Mouse (Mus musculus): ENCODE measurements around the gene Olfr279. TPM values are rescaled to one million over a fixed set of nuclear protein-coding genes. Genes with fewer than 3 reads are reported as not detected.

Olfr279 gene
- polyA plus RNA-seq (2012; rRNA removed) = 0.04 and 0.19 TPM in 2 replicates

GRCm38 (mm10) chr15:98492102-98492501 is at the start of gene Olfr279:
Olfr279 (plus strand) TSS chr15:98492402.
- Histone ChIP-seq H3K4me1 (ENCODE audit: control insufficient read depth, insufficient read depth, low read length) (no peaks in the 10 kb centered on the region), H3K4me3 (ENCODE audit: insufficient read depth, low read length) (no peak within 1 kb of the TSS), H3K27ac (ENCODE audit: insufficient read depth, low read length) (no peak within 1 kb of the TSS)
- TF ChIP-seq CTCF (IDR thresholded peaks at IDR 0.05; ENCODE audit: extremely low read depth, insufficient read depth, low read length) (no peak), POLR2A (IDR thresholded peaks at IDR 0.05; ENCODE audit: extremely low read depth, insufficient read depth, low read length) (no peak)

DNA sequence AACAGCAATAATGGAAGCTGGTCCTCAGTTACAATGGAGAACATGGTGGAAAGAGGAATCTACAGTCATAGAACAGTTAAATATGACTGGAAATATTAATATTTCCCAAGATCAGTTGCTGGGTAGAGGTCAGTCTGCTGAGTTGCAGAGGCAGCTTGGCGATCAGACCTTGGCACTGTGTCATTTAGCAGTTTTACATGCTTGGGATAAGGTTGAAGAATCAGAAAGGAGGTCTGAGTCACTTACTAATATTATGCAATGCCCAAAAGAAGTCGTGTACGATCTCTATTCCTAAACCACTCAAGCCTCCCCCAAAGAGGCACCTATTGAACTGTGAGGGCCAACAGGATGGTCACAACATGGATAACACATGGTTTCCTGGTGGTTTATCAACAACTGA is 47.6 kb upstream of the Olfr279 start:
- no peaks in the 10 kb centered on the region for H3K4me1 ChIP-seq (ENCODE audit: control insufficient read depth, insufficient read depth, low read length)
- TF ChIP-seq CTCF (IDR thresholded peaks at IDR 0.05; ENCODE audit: extremely low read depth, insufficient read depth, low read length) (no peak), POLR2A (IDR thresholded peaks at IDR 0.05; ENCODE audit: extremely low read depth, insufficient read depth, low read length) (no peak)
- no peak overlapping the region for H3K27ac ChIP-seq (ENCODE audit: insufficient read depth, low read length)
- no peak overlapping the region for H3K4me3 ChIP-seq (ENCODE audit: insufficient read depth, low read length)

DNA sequence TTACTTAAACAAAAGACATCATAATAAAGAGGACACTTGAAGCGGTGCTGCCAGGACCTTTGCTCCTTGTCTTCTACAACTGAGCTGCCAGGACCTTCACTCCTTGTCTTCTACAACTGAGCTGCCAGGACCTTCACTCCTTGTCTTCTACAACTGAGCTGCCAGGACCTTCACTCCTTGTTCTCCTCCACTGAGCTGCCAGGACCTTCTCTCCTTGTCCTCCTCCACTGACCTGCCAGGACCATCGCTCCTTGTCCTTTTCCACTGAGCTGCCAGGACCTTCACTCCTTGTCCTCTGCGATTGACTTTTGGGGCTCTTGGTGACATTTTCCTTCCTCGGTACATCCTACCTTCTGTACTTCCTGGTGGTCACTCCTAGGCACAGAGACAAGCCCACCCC is 43.7 kb upstream of the Olfr279 start:
- H3K4me1 ChIP-seq (ENCODE audit: control insufficient read depth, insufficient read depth, low read length) = no peaks in the 10 kb centered on the region
- H3K4me3 ChIP-seq (ENCODE audit: insufficient read depth, low read length) = no peak overlapping the region
- no peak overlapping the region for H3K27ac ChIP-seq (ENCODE audit: insufficient read depth, low read length)
- TF ChIP-seq POLR2A (IDR thresholded peaks at IDR 0.05; ENCODE audit: extremely low read depth, insufficient read depth, low read length) (no peak), CTCF (IDR thresholded peaks at IDR 0.05; ENCODE audit: extremely low read depth, insufficient read depth, low read length) (no peak)

DNA sequence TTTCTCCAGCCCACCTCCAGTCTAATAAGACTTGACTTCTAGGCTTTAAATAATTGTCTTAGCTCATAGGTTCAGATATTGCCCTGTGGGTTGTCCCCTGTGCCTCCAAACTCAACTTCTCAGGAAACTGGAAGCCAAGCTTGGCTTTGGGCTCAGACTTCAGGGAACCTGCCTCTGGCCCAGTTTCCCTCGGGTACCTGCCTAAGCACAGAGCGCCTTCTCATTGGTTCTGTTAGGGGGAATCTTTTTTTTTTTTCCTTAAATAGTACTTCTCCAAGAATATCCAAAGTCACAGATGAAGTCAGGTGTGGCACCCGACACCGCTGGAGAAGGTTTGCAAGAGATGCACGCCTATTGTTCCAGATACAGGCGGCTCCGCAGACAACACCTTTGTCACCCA is 39.9 kb upstream of the Olfr279 start, which contains the start of gene Olfr281:
TSS of gene Olfr281 (plus strand) at position 301 of the 400 bp plus-strand sequence.
- Histone ChIP-seq H3K27ac (ENCODE audit: insufficient read depth, low read length) (no peak within 1 kb of the TSS), H3K4me1 (ENCODE audit: control insufficient read depth, insufficient read depth, low read length) (no peaks in the 10 kb centered on the region), H3K4me3 (ENCODE audit: insufficient read depth, low read length) (no peak within 1 kb of the TSS)
- TF ChIP-seq POLR2A (IDR thresholded peaks at IDR 0.05; ENCODE audit: extremely low read depth, insufficient read depth, low read length) (no peak), CTCF (IDR thresholded peaks at IDR 0.05; ENCODE audit: extremely low read depth, insufficient read depth, low read length) (no peak)

- H3K4me1 ChIP-seq (ENCODE audit: control insufficient read depth, insufficient read depth, low read length) = no peaks in the 10 kb centered on the region
- H3K4me3 ChIP-seq (ENCODE audit: insufficient read depth, low read length) = no peak within 1 kb of the TSS
- no peak for TF ChIP-seq CTCF (IDR thresholded peaks at IDR 0.05; ENCODE audit: extremely low read depth, insufficient read depth, low read length)
- TF ChIP-seq POLR2A (IDR thresholded peaks at IDR 0.05; ENCODE audit: extremely low read depth, insufficient read depth, low read length) = no peak
- H3K27ac ChIP-seq (ENCODE audit: insufficient read depth, low read length) = no peak within 1 kb of the TSS
Observed at GRCm38 (mm10) chr15:98469596-98469995, 22.6 kb upstream of the Olfr279 start, which contains the start of gene OR5BS1P. OR5BS1P (plus strand) TSS chr15:98469896.

- no peaks in the 10 kb centered on the region for H3K4me1 ChIP-seq (ENCODE audit: control insufficient read depth, insufficient read depth, low read length)
- no peak overlapping the region for H3K4me3 ChIP-seq (ENCODE audit: insufficient read depth, low read length)
- no peak for TF ChIP-seq CTCF (IDR thresholded peaks at IDR 0.05; ENCODE audit: extremely low read depth, insufficient read depth, low read length)
- TF ChIP-seq POLR2A (IDR thresholded peaks at IDR 0.05; ENCODE audit: extremely low read depth, insufficient read depth, low read length) = no peak
- H3K27ac ChIP-seq (ENCODE audit: insufficient read depth, low read length) = no peak overlapping the region
Observed at GRCm38 (mm10) chr15:98471539-98471938, 20.7 kb upstream of the Olfr279 start.

DNA sequence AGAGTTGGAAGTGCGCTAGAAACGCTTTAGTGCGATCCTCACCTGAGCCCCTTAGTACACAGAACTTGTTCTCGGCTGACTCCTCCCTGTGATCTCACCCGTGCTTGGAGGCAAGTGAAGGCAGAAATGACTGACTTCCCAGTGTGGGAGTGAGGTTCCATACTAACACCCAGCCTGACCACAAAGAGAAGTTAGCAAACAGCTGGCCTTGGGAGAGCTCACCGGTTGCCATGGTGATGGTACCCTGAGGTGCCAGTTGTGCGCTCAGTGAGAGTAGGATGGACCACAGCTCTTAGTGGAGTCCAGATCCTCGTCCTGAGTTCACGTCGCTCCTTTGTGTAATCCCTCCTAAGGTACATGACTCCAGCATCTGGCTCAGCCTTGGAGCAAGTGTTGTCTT is 17.2 kb upstream of the Olfr279 start:
- H3K4me3 ChIP-seq (ENCODE audit: insufficient read depth, low read length) = no peak overlapping the region
- H3K4me1 ChIP-seq (ENCODE audit: control insufficient read depth, insufficient read depth, low read length) = no peaks in the 10 kb centered on the region
- H3K27ac ChIP-seq (ENCODE audit: insufficient read depth, low read length) = no peak overlapping the region
- TF ChIP-seq CTCF (IDR thresholded peaks at IDR 0.05; ENCODE audit: extremely low read depth, insufficient read depth, low read length) (no peak), POLR2A (IDR thresholded peaks at IDR 0.05; ENCODE audit: extremely low read depth, insufficient read depth, low read length) (no peak)

DNA sequence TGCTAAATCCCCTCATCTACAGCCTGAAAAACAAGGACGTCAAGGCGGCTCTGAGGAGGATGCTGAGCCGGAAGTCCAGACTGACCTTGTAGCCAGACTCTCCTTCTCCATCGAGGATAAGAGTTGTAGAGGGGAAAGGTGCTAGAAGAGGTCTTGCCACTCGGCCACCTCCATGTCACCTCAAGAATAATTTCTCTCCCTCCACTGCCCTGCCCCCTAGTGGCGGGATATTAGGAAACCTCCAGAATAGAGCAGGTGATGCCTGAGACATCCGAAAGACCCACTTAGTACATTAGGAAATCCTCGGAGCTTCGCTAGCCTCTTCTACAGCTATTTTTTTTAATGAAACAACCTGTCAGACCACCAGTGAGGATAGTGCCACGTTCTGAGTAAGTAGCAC is 16.8 kb upstream of the Olfr279 start:
- H3K4me3 ChIP-seq (ENCODE audit: insufficient read depth, low read length) = no peak overlapping the region
- no peaks in the 10 kb centered on the region for H3K4me1 ChIP-seq (ENCODE audit: control insufficient read depth, insufficient read depth, low read length)
- no peak overlapping the region for H3K27ac ChIP-seq (ENCODE audit: insufficient read depth, low read length)
- peak; percentile 32; the same call in 1 of the 2 replicates for TF ChIP-seq CTCF (IDR thresholded peaks at IDR 0.05; ENCODE audit: extremely low read depth, insufficient read depth, low read length)
- no peak for TF ChIP-seq POLR2A (IDR thresholded peaks at IDR 0.05; ENCODE audit: extremely low read depth, insufficient read depth, low read length)

DNA sequence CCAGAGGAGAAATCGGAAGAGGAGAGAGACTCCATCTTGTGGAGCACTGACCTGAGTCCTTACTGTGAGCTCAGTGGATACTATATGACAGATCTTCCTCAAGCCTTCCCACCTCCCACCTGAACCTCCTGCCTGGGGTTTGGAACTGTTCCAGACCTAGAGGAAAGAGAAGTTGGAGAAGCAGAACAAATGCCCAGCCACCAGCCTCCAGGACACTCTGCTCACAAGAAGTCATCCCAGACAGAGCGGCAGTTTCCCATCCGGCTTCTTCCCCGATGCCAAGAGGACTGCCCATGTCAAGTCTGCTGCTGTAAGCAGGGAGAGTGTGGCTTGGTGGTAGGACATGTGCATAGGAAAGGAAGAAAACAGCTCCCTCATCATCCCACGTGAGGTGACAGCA is 15.9 kb upstream of the Olfr279 start:
- Histone ChIP-seq H3K27ac (ENCODE audit: insufficient read depth, low read length) (no peak overlapping the region), H3K4me3 (ENCODE audit: insufficient read depth, low read length) (no peak overlapping the region), H3K4me1 (ENCODE audit: control insufficient read depth, insufficient read depth, low read length) (no peaks in the 10 kb centered on the region)
- TF ChIP-seq POLR2A (IDR thresholded peaks at IDR 0.05; ENCODE audit: extremely low read depth, insufficient read depth, low read length) (no peak), CTCF (IDR thresholded peaks at IDR 0.05; ENCODE audit: extremely low read depth, insufficient read depth, low read length) (no peak)

DNA sequence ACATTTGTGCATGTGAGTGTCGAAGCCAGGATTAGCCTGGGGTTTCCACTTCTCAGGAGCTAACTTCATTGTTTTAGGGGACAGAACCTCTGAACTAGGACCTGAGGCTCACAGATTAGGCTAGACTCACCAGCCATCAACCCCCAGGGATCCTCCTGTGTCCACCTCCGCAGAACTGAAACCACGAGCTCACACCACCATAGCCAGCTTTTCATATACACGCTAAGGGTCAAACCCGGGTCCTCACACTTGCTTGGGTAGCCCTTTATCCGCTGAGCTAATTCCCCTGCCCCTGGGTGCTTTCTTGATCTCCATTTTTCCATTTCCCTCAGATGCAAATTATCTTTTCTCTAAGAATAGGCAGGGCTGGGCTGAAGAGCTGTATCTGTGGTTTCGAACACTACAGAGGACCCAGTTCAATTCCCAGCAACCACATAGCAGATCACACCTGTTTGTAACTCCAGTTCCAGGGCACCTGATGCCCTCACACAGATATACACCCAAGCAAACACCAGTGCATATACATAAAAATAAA is 12.6 kb upstream of the Olfr279 start:
- TF ChIP-seq CTCF (IDR thresholded peaks at IDR 0.05; ENCODE audit: extremely low read depth, insufficient read depth, low read length) (no peak), POLR2A (IDR thresholded peaks at IDR 0.05; ENCODE audit: extremely low read depth, insufficient read depth, low read length) (no peak)
- no peak overlapping the region for H3K27ac ChIP-seq (ENCODE audit: insufficient read depth, low read length)

More for the DNA sequence above, 12.6 kb upstream of the Olfr279 start:
- H3K4me1 ChIP-seq (ENCODE audit: control insufficient read depth, insufficient read depth, low read length) = no peaks in the 10 kb centered on the region
- H3K4me3 ChIP-seq (ENCODE audit: insufficient read depth, low read length) = no peak overlapping the region

Measured in cortical plate, adult 2 months (tissue).